Mouse (Mus musculus): ENCODE data around the gene Arid1b. TPM values are rescaled to one million over a fixed set of nuclear protein-coding genes. Genes with fewer than 3 reads are reported as not detected.
A peak's percentile ranks its signal among the peaks of the same experiment; 100 is the strongest.

Arid1b gene
- polyA plus RNA-seq, 1 experiment from 2014 or later, result 20.5 TPM

GRCm38 (mm10) chr17:5131706-5132105 is 137.6 kb downstream of the Arid1b start:
- Histone ChIP-seq H3K27me3 (ENCODE audit: control insufficient read depth, insufficient read depth, low read length) (no peaks in the 10 kb centered on the region), H3K4me2 (replicated peaks) (no peak overlapping the region), H3K4me3 (replicated peaks; ENCODE audit: low read length) (no peak overlapping the region), H3K27ac (no peak overlapping the region), H3K9ac (no peak overlapping the region), H3K4me1 (replicated peaks; ENCODE audit: control insufficient read depth, insufficient read depth, low read length) (peaks cover 9% of the 10 kb centered on the region), H3K9me3 (ENCODE audit: control insufficient read depth, low read length) (no peaks in the 10 kb centered on the region), H3K36me3 (replicated peaks; ENCODE audit: control insufficient read depth, insufficient read depth) (no peaks in the 10 kb centered on the region)
- ATAC-seq (ENCODE audit: low FRiP score), result no peak
- 95% methylated on average over 6 of the region's 6 CpGs for WGBS
- no peak for DNase-seq (ENCODE audit: low spot score)

GRCm38 (mm10) chr17:5132296-5132986 is 138.3 kb downstream of the Arid1b start:
- Histone ChIP-seq H3K9me3 (ENCODE audit: control insufficient read depth, low read length) (no peaks in the 10 kb centered on the region), H3K27ac (no peak overlapping the region), H3K4me3 (replicated peaks; ENCODE audit: low read length) (no peak overlapping the region), H3K36me3 (replicated peaks; ENCODE audit: control insufficient read depth, insufficient read depth) (no peaks in the 10 kb centered on the region), H3K4me2 (replicated peaks) (no peak overlapping the region), H3K4me1 (replicated peaks; ENCODE audit: control insufficient read depth, insufficient read depth, low read length) (peaks cover 5% of the 10 kb centered on the region; the same call in 1 of the 2 replicates), H3K9ac (no peak overlapping the region), H3K27me3 (ENCODE audit: control insufficient read depth, insufficient read depth, low read length) (no peaks in the 10 kb centered on the region)
- ATAC-seq (ENCODE audit: low FRiP score) (no peak), DNase-seq (ENCODE audit: low spot score) (no peak)
- WGBS, result 92% methylated on average over 14 of the region's 14 CpGs

- H3K9ac ChIP-seq, result no peak overlapping the region
- H3K4me1 ChIP-seq (replicated peaks; ENCODE audit: control insufficient read depth, insufficient read depth, low read length), result peaks cover 10% of the 10 kb centered on the region
- H3K27me3 ChIP-seq (ENCODE audit: control insufficient read depth, insufficient read depth, low read length), result no peaks in the 10 kb centered on the region
- WGBS, result 90% methylated on average over 7 of the region's 7 CpGs
- no peaks in the 10 kb centered on the region for H3K36me3 ChIP-seq (replicated peaks; ENCODE audit: control insufficient read depth, insufficient read depth)
- no peak overlapping the region for H3K27ac ChIP-seq
- H3K9me3 ChIP-seq (ENCODE audit: control insufficient read depth, low read length), result no peaks in the 10 kb centered on the region
- no peak for ATAC-seq (ENCODE audit: low FRiP score)
- H3K4me3 ChIP-seq (replicated peaks; ENCODE audit: low read length), result no peak overlapping the region
- no peak for DNase-seq (ENCODE audit: low spot score)
- H3K4me2 ChIP-seq (replicated peaks), result no peak overlapping the region
These were observed 138.8 kb downstream of the Arid1b start for GRCm38 (mm10) chr17:5132987-5133355.

GRCm38 (mm10) chr17:5133831-5134230 is 139.7 kb downstream of the Arid1b start:
- Histone ChIP-seq H3K4me2 (replicated peaks) (no peak overlapping the region), H3K9me3 (ENCODE audit: control insufficient read depth, low read length) (no peaks in the 10 kb centered on the region), H3K27me3 (ENCODE audit: control insufficient read depth, insufficient read depth, low read length) (no peaks in the 10 kb centered on the region), H3K36me3 (replicated peaks; ENCODE audit: control insufficient read depth, insufficient read depth) (no peaks in the 10 kb centered on the region), H3K4me1 (replicated peaks; ENCODE audit: control insufficient read depth, insufficient read depth, low read length) (peaks cover 18% of the 10 kb centered on the region), H3K27ac (no peak overlapping the region), H3K4me3 (replicated peaks; ENCODE audit: low read length) (no peak overlapping the region), H3K9ac (no peak overlapping the region)
- 68% methylated on average over 8 of the region's 8 CpGs for WGBS
- ATAC-seq (ENCODE audit: low FRiP score) (no peak), DNase-seq (ENCODE audit: low spot score) (no peak)

- Histone ChIP-seq H3K9ac (no peak overlapping the region), H3K4me3 (replicated peaks; ENCODE audit: low read length) (no peak overlapping the region), H3K27me3 (ENCODE audit: control insufficient read depth, insufficient read depth, low read length) (no peaks in the 10 kb centered on the region), H3K27ac (no peak overlapping the region), H3K36me3 (replicated peaks; ENCODE audit: control insufficient read depth, insufficient read depth) (no peaks in the 10 kb centered on the region), H3K9me3 (ENCODE audit: control insufficient read depth, low read length) (no peaks in the 10 kb centered on the region), H3K4me2 (replicated peaks) (no peak overlapping the region), H3K4me1 (replicated peaks; ENCODE audit: control insufficient read depth, insufficient read depth, low read length) (peaks cover 23% of the 10 kb centered on the region)
- ATAC-seq (ENCODE audit: low FRiP score), result no peak
- WGBS, result 60% methylated on average over 8 of the region's 8 CpGs
- no peak for DNase-seq (ENCODE audit: low spot score)
These were observed 140.1 kb downstream of the Arid1b start for GRCm38 (mm10) chr17:5134271-5134670.

- peak overlapping the region; percentile 77 for H3K27ac ChIP-seq
- WGBS, result 68% methylated on average over 3 of the region's 3 CpGs
- no peak overlapping the region for H3K9ac ChIP-seq
- no peak overlapping the region for H3K4me3 ChIP-seq (replicated peaks; ENCODE audit: low read length)
- H3K4me2 ChIP-seq (replicated peaks), result no peak overlapping the region
- DNase-seq (ENCODE audit: low spot score) (no peak), ATAC-seq (ENCODE audit: low FRiP score) (no peak)
- H3K27me3 ChIP-seq (ENCODE audit: control insufficient read depth, insufficient read depth, low read length), result no peaks in the 10 kb centered on the region
- H3K4me1 ChIP-seq (replicated peaks; ENCODE audit: control insufficient read depth, insufficient read depth, low read length), result peaks cover 31% of the 10 kb centered on the region
- no peaks in the 10 kb centered on the region for H3K9me3 ChIP-seq (ENCODE audit: control insufficient read depth, low read length)
- H3K36me3 ChIP-seq (replicated peaks; ENCODE audit: control insufficient read depth, insufficient read depth), result no peaks in the 10 kb centered on the region
These were observed 143.8 kb downstream of the Arid1b start for GRCm38 (mm10) chr17:5137936-5138335.

GRCm38 (mm10) chr17:5138641-5139205 is 144.6 kb downstream of the Arid1b start:
- Histone ChIP-seq H3K4me3 (replicated peaks; ENCODE audit: low read length) (no peak overlapping the region), H3K27me3 (ENCODE audit: control insufficient read depth, insufficient read depth, low read length) (no peaks in the 10 kb centered on the region), H3K27ac (peak overlapping the region; percentile 77), H3K9me3 (ENCODE audit: control insufficient read depth, low read length) (no peaks in the 10 kb centered on the region), H3K4me1 (replicated peaks; ENCODE audit: control insufficient read depth, insufficient read depth, low read length) (peaks cover 31% of the 10 kb centered on the region), H3K36me3 (replicated peaks; ENCODE audit: control insufficient read depth, insufficient read depth) (no peaks in the 10 kb centered on the region), H3K4me2 (replicated peaks) (peak overlapping the region; percentile 36), H3K9ac (0 out of 2 replicates have a peak overlapping the region, but pooled peaks have one; percentile 7)
- ATAC-seq (ENCODE audit: low FRiP score) (peak; percentile 91), DNase-seq (ENCODE audit: low spot score) (peak; percentile 89)
- WGBS, result 12% methylated on average over 8 of the region's 8 CpGs

GRCm38 (mm10) chr17:5139553-5139952 is 145.4 kb downstream of the Arid1b start:
- no peaks in the 10 kb centered on the region for H3K27me3 ChIP-seq (ENCODE audit: control insufficient read depth, insufficient read depth, low read length)

GRCm38 (mm10) chr17:5143735-5144439 is 149.8 kb downstream of the Arid1b start:
- Histone ChIP-seq H3K27ac (no peak overlapping the region), H3K4me2 (replicated peaks) (no peak overlapping the region), H3K27me3 (ENCODE audit: control insufficient read depth, insufficient read depth, low read length) (no peaks in the 10 kb centered on the region), H3K9me3 (ENCODE audit: control insufficient read depth, low read length) (no peaks in the 10 kb centered on the region), H3K4me3 (replicated peaks; ENCODE audit: low read length) (no peak overlapping the region), H3K9ac (no peak overlapping the region), H3K36me3 (replicated peaks; ENCODE audit: control insufficient read depth, insufficient read depth) (no peaks in the 10 kb centered on the region), H3K4me1 (replicated peaks; ENCODE audit: control insufficient read depth, insufficient read depth, low read length) (peaks cover 12% of the 10 kb centered on the region)
- 80% methylated on average over 6 of the region's 6 CpGs for WGBS
- DNase-seq (ENCODE audit: low spot score) (no peak), ATAC-seq (ENCODE audit: low FRiP score) (no peak)

More at GRCm38 (mm10) chr17:5139553-5139952, 145.4 kb downstream of the Arid1b start:
- 33% methylated on average over 8 of the region's 8 CpGs for WGBS
- Histone ChIP-seq H3K36me3 (replicated peaks; ENCODE audit: control insufficient read depth, insufficient read depth) (no peaks in the 10 kb centered on the region), H3K9me3 (ENCODE audit: control insufficient read depth, low read length) (no peaks in the 10 kb centered on the region), H3K4me1 (replicated peaks; ENCODE audit: control insufficient read depth, insufficient read depth, low read length) (peaks cover 31% of the 10 kb centered on the region), H3K9ac (0 out of 2 replicates have a peak overlapping the region, but pooled peaks have one; percentile 7), H3K27ac (peak overlapping the region; percentile 77), H3K4me3 (replicated peaks; ENCODE audit: low read length) (no peak overlapping the region), H3K4me2 (replicated peaks) (peak overlapping the region; percentile 36)
- ATAC-seq (ENCODE audit: low FRiP score), result no peak
- DNase-seq (ENCODE audit: low spot score), result peak; percentile 66

Data from hindbrain, embryonic 14.5 days (tissue).